Mouse (Mus musculus): ENCODE results near the gene Dmrt1. TPM values are rescaled to one million over a fixed set of nuclear protein-coding genes. Genes with fewer than 3 reads are reported as not detected.

Dmrt1 gene
- total RNA-seq, 2 experiments from 2014 or later = not detected

GRCm38 (mm10) chr19:25564430-25564829 lies 59.0 kb downstream of the Dmrt1 start:
- DNase-seq (ENCODE audit: low spot score in 2 of 2) = no peak

- no peak for DNase-seq (ENCODE audit: low spot score in 2 of 2)
These were observed 64.4 kb downstream of the Dmrt1 start for GRCm38 (mm10) chr19:25569778-25570177.

GRCm38 (mm10) chr19:25574431-25574830 lies 69.0 kb downstream of the Dmrt1 start:
- DNase-seq (ENCODE audit: low spot score in 2 of 2) = no peak

GRCm38 (mm10) chr19:25574981-25575814 lies 69.8 kb downstream of the Dmrt1 start:
- DNase-seq (ENCODE audit: low spot score in 2 of 2) = no peak

- no peak for DNase-seq (ENCODE audit: low spot score in 2 of 2)
These were observed 72.9 kb downstream of the Dmrt1 start for GRCm38 (mm10) chr19:25578358-25578757.

GRCm38 (mm10) chr19:25579440-25579839 lies 74.0 kb downstream of the Dmrt1 start:
- DNase-seq (ENCODE audit: low spot score in 2 of 2) = no peak

GRCm38 (mm10) chr19:25597717-25598232 lies 92.4 kb downstream of the Dmrt1 start:
- no peak for DNase-seq (ENCODE audit: low spot score in 2 of 2)

GRCm38 (mm10) chr19:25598626-25599025 lies 93.2 kb downstream of the Dmrt1 start:
- DNase-seq (ENCODE audit: low spot score in 2 of 2) = no peak

GRCm38 (mm10) chr19:25601966-25602365 lies 96.5 kb downstream of the Dmrt1 start:
- DNase-seq (ENCODE audit: low spot score in 2 of 2) = no peak

- DNase-seq (ENCODE audit: low spot score in 2 of 2) = no peak
These were observed 102.2 kb downstream of the Dmrt1 start for GRCm38 (mm10) chr19:25607461-25608205.

- DNase-seq (ENCODE audit: low spot score in 2 of 2) = no peak
These were observed 102.8 kb downstream of the Dmrt1 start for GRCm38 (mm10) chr19:25608206-25608580.

- no peak for DNase-seq (ENCODE audit: low spot score in 2 of 2)
These were observed 103.8 kb downstream of the Dmrt1 start for GRCm38 (mm10) chr19:25608961-25609850.

- no peak for DNase-seq (ENCODE audit: low spot score in 2 of 2)
These were observed 104.6 kb downstream of the Dmrt1 start, which contains the start of gene Dmrt3 for GRCm38 (mm10) chr19:25610015-25610410. Gene Dmrt3, plus strand, starts transcription at chr19:25610301.

GRCm38 (mm10) chr19:25610411-25611111 lies 105.1 kb downstream of the Dmrt1 start:
- DNase-seq (ENCODE audit: low spot score in 2 of 2) = no peak

- DNase-seq (ENCODE audit: low spot score in 2 of 2) = no peak
These were observed 105.7 kb downstream of the Dmrt1 start for GRCm38 (mm10) chr19:25611116-25611515.

- no peak for DNase-seq (ENCODE audit: low spot score in 2 of 2)
These were observed 106.7 kb downstream of the Dmrt1 start for GRCm38 (mm10) chr19:25611876-25612805.

GRCm38 (mm10) chr19:25612806-25613295 lies 107.4 kb downstream of the Dmrt1 start:
- no peak for DNase-seq (ENCODE audit: low spot score in 2 of 2)

- DNase-seq (ENCODE audit: low spot score in 2 of 2) = no peak
These were observed 108.3 kb downstream of the Dmrt1 start for GRCm38 (mm10) chr19:25613476-25614300.
